Mouse (Mus musculus) liver, postnatal 0 days (tissue): ENCODE measurements at regions not wholly inside any gene's neighbourhood (a gene's known extent, or its start where the extent isn't known, plus 50 kb on each side); places are given as distances from the start of the nearest gene placed in this dataset.
"Not testable (repeated sequence)": the region's sequence is repeated elsewhere in the genome, so short reads cannot be mapped to it uniquely, and the experiment has no call there.

Source experiments
- ATAC-seq: fragments of 200-750 bp; cut with Nextera tagmentation; 2 replicates; pipeline ENCODE4 v1.8.0; 2017; ENCODE audit warnings: mild to moderate bottlenecking, moderate library complexity
- DNase-seq: peaks from one replicate; pipeline ENCODE4 v3.0.0-alpha.2; 2016
- H3K27ac ChIP-seq: fragments of 300-500 bp; sonication (generic); 2 replicates; pipeline ENCODE4 v1.5.1; 2014; ENCODE audit warnings: antibody characterized with exemption, moderate library complexity, mild to moderate bottlenecking, low read depth
- H3K27me3 ChIP-seq: fragments of 300-500 bp; sonication (generic); 2 replicates; pipeline ENCODE4 v1.6.1; 2014; ENCODE audit warnings: low read length, control low read depth, mixed read lengths; ENCODE audit not compliant: insufficient read depth
- H3K36me3 ChIP-seq: fragments of 300-500 bp; sonication (generic); replicated peaks from 2 replicates; pipeline ENCODE4 v1.6.1; 2014; ENCODE audit warnings: mild to moderate bottlenecking, control low read depth, low read length, moderate library complexity, mixed read lengths; ENCODE audit not compliant: insufficient read depth
- H3K4me1 ChIP-seq: fragments of 300-500 bp; sonication (generic); 2 replicates; pipeline ENCODE4 v1.6.1; 2014; ENCODE audit warnings: antibody characterized with exemption, mild to moderate bottlenecking, control low read depth; ENCODE audit not compliant: insufficient read depth
- H3K4me2 ChIP-seq: fragments of 300-500 bp; sonication (generic); 2 replicates; pipeline ENCODE4 v1.6.1; 2014; ENCODE audit warnings: low read depth, mild to moderate bottlenecking, low read length, moderate library complexity, mixed read lengths
- H3K4me3 ChIP-seq: fragments of 300-500 bp; sonication (generic); 2 replicates; pipeline ENCODE4 v1.5.1; 2014; ENCODE audit warnings: low read depth, low read length
- H3K9ac ChIP-seq: fragments of 300-500 bp; sonication (generic); replicated peaks from 2 replicates; pipeline ENCODE4 v1.6.1; 2014; ENCODE audit warnings: mild to moderate bottlenecking, moderate library complexity
- H3K9me3 ChIP-seq: fragments of 300-500 bp; sonication (generic); 2 replicates; pipeline ENCODE4 v1.6.1; 2016; ENCODE audit warnings: mild to moderate bottlenecking, control low read depth, low read length, mixed read lengths
- CTCF ChIP-seq: sonication (generic); IDR thresholded peaks from 2 replicates; pipeline ENCODE4 v1.5.1; 2016; ENCODE audit warnings: antibody characterized with exemption, low read depth
- EP300 ChIP-seq: IDR thresholded peaks from 2 replicates; pipeline ENCODE4 v1.6.1; 2016; ENCODE audit warnings: antibody characterized with exemption, low read depth, mild to moderate bottlenecking
- whole genome bisulfite sequencing: fragments of 180-500 bp; shearing (Covaris S2); extraction: QIAGEN DNeasy Blood & Tissue Kit; methylation state at CpG from one replicate; pipeline ENCODE4 v1.1.7; 2014; ENCODE audit not compliant: insufficient replicate concordance; 5-methylcytosine and 5-hydroxymethylcytosine counted together

- no peak overlapping the region for H3K4me3 ChIP-seq
- H3K4me2 ChIP-seq: no peak overlapping the region
- DNase-seq (no peak), ATAC-seq (no peak)
- no peaks in the 10 kb centered on the region for H3K36me3 ChIP-seq
- H3K9me3 ChIP-seq: no peaks in the 10 kb centered on the region
- no peak overlapping the region for H3K9ac ChIP-seq
- no peaks in the 10 kb centered on the region for H3K4me1 ChIP-seq
- H3K27ac ChIP-seq: no peak overlapping the region
- 66% methylated on average over 7 of the region's 7 CpGs for WGBS
- no peak for TF ChIP-seq EP300
- no peak for TF ChIP-seq CTCF
- H3K27me3 ChIP-seq: no peaks in the 10 kb centered on the region
These were observed 300.8 kb downstream of the Med10 start for GRCm38 (mm10) chr13:70103021-70103420.

- not testable (repeated sequence) for H3K36me3 ChIP-seq, H3K4me3 ChIP-seq, ATAC-seq, H3K4me2 ChIP-seq, H3K27me3 ChIP-seq, DNase-seq, H3K4me1 ChIP-seq, H3K9ac ChIP-seq, H3K9me3 ChIP-seq, H3K27ac ChIP-seq
- WGBS: 72% methylated on average over 10 of the region's 10 CpGs
These were observed 301.3 kb downstream of the Med10 start for GRCm38 (mm10) chr13:70103491-70103890.

- Histone ChIP-seq H3K27ac (no peak overlapping the region), H3K4me3 (no peak overlapping the region), H3K36me3 (no peaks in the 10 kb centered on the region), H3K4me1 (no peaks in the 10 kb centered on the region), H3K9ac (no peak overlapping the region), H3K4me2 (no peak overlapping the region), H3K9me3 (no peaks in the 10 kb centered on the region), H3K27me3 (no peaks in the 10 kb centered on the region)
- TF ChIP-seq CTCF (no peak), EP300 (no peak)
- 83% methylated on average over 4 of the region's 4 CpGs for WGBS
- DNase-seq (no peak), ATAC-seq (no peak)
These were observed 301.7 kb downstream of the Med10 start for GRCm38 (mm10) chr13:70103903-70104302.

- Histone ChIP-seq H3K9ac (no peak overlapping the region), H3K4me3 (no peak overlapping the region), H3K27me3 (no peaks in the 10 kb centered on the region), H3K4me2 (no peak overlapping the region), H3K4me1 (no peaks in the 10 kb centered on the region), H3K9me3 (no peaks in the 10 kb centered on the region), H3K36me3 (no peaks in the 10 kb centered on the region), H3K27ac (no peak overlapping the region)
- ATAC-seq (no peak), DNase-seq (no peak)
- TF ChIP-seq EP300 (no peak), CTCF (no peak)
- 81% methylated on average over 9 of the region's 9 CpGs for WGBS
These were observed 313.4 kb downstream of the Med10 start for GRCm38 (mm10) chr13:70115576-70115975.

- ATAC-seq: no peak
- H3K4me1 ChIP-seq: no peaks in the 10 kb centered on the region
- H3K4me2 ChIP-seq: no peak overlapping the region
- DNase-seq: no peak
- no peak overlapping the region for H3K4me3 ChIP-seq
- 41% methylated on average over 9 of the region's 9 CpGs for WGBS
- no peak overlapping the region for H3K9ac ChIP-seq
- no peak overlapping the region for H3K27ac ChIP-seq
- no peaks in the 10 kb centered on the region for H3K36me3 ChIP-seq
- TF ChIP-seq EP300: no peak
- H3K27me3 ChIP-seq: no peaks in the 10 kb centered on the region
- H3K9me3 ChIP-seq: no peaks in the 10 kb centered on the region
These were observed 322.8 kb downstream of the Med10 start for GRCm38 (mm10) chr13:70124860-70125545.

GRCm38 (mm10) chr13:70127310-70127709, 325.1 kb downstream of the Med10 start:
- no peaks in the 10 kb centered on the region for H3K36me3 ChIP-seq
- H3K9me3 ChIP-seq: no peaks in the 10 kb centered on the region
- ATAC-seq (no peak), DNase-seq (no peak)
- H3K9ac ChIP-seq: no peak overlapping the region
- no peak overlapping the region for H3K4me3 ChIP-seq
- H3K4me2 ChIP-seq: no peak overlapping the region
- TF ChIP-seq EP300 (no peak), CTCF (no peak)
- no peak overlapping the region for H3K27ac ChIP-seq
- 61% methylated on average over 4 of the region's 4 CpGs for WGBS
- no peaks in the 10 kb centered on the region for H3K27me3 ChIP-seq
- no peaks in the 10 kb centered on the region for H3K4me1 ChIP-seq

GRCm38 (mm10) chr13:70134544-70134943, 332.3 kb downstream of the Med10 start:
- no peak overlapping the region for H3K9ac ChIP-seq
- H3K36me3 ChIP-seq: no peaks in the 10 kb centered on the region
- no peak for ATAC-seq
- H3K9me3 ChIP-seq: no peaks in the 10 kb centered on the region
- TF ChIP-seq EP300 (no peak), CTCF (no peak)
- no peak for DNase-seq
- WGBS: 77% methylated on average over 8 of the region's 8 CpGs
- no peaks in the 10 kb centered on the region for H3K27me3 ChIP-seq
- no peak overlapping the region for H3K4me2 ChIP-seq
- H3K27ac ChIP-seq: no peak overlapping the region
- H3K4me1 ChIP-seq: no peaks in the 10 kb centered on the region
- H3K4me3 ChIP-seq: no peak overlapping the region
